Mouse (Mus musculus): ENCODE measurements around the gene Fam83d.

The Fam83d gene

GRCm38 (mm10) chr2:158745049-158745482 is 22.8 kb upstream of the Fam83d start:
- peak in 1 of 2 experiments; percentile 70 for DNase-seq (ENCODE audit: low spot score in 2 of 2)

DNA sequence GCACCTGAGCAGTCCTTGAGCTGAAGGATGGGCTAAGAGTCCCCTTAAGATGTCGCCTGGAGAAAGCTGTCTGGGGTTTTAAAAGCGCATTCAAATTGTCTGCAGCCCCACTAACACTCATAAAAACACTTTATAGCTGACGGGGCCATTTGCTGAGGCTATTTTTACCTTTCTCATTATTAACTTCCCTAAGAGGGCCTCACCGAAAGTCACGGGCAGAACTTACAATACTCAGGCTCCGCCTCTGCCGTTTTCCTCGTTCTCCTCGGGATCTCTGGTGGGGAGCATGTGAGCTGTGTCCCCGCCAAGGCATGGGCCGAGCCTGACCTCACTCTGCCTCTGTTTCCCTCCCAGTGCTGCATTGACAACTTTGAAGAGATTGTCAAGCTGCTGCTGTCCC is 21.7 kb upstream of the Fam83d start:
- DNase-seq (ENCODE audit: low spot score in 2 of 2): no peak

DNA sequence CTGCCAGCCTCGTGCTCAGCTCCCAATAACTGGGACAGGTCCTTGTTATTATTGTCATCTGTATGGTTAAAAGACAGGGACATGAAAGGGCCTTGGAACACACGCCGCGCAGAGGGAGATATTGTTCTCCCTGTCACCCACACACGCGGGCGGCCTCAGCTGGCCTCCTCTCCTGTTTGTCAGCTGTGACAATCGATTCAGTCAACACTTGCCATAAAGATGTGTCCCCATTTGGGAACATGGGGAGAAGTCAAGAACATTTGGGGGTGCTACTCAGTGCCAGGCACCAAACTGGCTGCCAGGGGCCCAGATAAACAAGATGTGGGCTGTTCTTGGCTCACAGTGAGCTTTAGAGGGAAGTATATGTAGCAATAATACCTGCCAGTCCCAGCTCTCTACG is 18.5 kb upstream of the Fam83d start:
- DNase-seq (ENCODE audit: low spot score in 2 of 2): no peak

GRCm38 (mm10) chr2:158760231-158760630 is 7.7 kb upstream of the Fam83d start:
- no peak for DNase-seq (ENCODE audit: low spot score in 2 of 2)

GRCm38 (mm10) chr2:158762339-158762738 is 5.6 kb upstream of the Fam83d start:
- no peak for DNase-seq (ENCODE audit: low spot score in 2 of 2)

DNA sequence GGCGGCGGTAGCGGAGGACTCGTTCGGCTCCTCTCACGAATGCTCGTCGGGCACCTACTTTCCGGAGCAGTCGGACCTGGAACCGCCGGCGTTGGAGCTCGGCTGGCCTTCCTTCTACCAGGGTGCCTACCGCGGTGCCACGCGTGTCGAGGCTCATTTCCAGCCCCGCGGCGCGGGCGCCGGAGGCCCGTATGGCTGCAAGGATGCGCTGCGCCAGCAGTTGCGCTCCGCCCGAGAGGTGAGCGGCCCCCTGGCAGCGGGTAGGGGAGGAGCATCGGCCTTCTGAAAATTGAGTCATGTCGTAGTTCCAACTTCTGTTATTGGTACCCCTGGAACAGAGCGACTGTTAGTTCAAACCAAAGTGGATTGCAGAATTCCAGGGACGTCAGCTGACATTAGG is 457 bp downstream of the Fam83d start:
- peak; percentile 63 to 67 for DNase-seq (ENCODE audit: low spot score in 2 of 2)

- DNase-seq (ENCODE audit: low spot score in 2 of 2): no peak
Measured at GRCm38 (mm10) chr2:158768771-158769170, 878 bp downstream of the Fam83d start.

- no peak for DNase-seq (ENCODE audit: low spot score in 2 of 2)
Measured at GRCm38 (mm10) chr2:158770126-158770757, 2.3 kb downstream of the Fam83d start.

GRCm38 (mm10) chr2:158771066-158771763 is 3.3 kb downstream of the Fam83d start:
- DNase-seq (ENCODE audit: low spot score in 2 of 2): peak in 1 of 2 experiments; percentile 26

- DNase-seq (ENCODE audit: low spot score in 2 of 2): no peak
Measured at GRCm38 (mm10) chr2:158772808-158773207, 4.9 kb downstream of the Fam83d start.

DNA sequence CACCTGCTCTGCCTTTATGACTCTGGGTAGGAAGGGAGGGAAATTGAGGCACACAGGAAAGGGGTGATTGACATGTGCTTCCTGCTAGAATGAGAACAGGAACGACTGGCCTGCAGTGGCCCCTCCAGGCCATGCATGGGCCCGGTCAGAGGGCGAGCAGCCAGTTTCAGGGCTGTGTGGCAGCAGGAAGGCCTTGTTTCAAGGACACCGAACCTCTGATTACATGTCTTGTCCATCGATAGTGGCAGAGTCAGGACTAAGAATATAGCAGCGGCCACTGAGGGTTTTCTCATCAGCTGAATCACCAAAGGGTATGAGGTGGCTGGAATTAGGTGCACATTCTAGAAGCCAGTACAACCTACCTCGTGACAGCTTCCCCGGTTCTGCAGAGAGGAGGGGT is 7.0 kb downstream of the Fam83d start:
- DNase-seq (ENCODE audit: low spot score in 2 of 2): no peak

- no peak for DNase-seq (ENCODE audit: low spot score in 2 of 2)
Measured at GRCm38 (mm10) chr2:158776716-158777115, 8.8 kb downstream of the Fam83d start.

GRCm38 (mm10) chr2:158777490-158777889 is 9.6 kb downstream of the Fam83d start:
- DNase-seq (ENCODE audit: low spot score in 2 of 2): no peak

- no peak for DNase-seq (ENCODE audit: low spot score in 2 of 2)
Measured at GRCm38 (mm10) chr2:158778349-158778748, 10.5 kb downstream of the Fam83d start.

DNA sequence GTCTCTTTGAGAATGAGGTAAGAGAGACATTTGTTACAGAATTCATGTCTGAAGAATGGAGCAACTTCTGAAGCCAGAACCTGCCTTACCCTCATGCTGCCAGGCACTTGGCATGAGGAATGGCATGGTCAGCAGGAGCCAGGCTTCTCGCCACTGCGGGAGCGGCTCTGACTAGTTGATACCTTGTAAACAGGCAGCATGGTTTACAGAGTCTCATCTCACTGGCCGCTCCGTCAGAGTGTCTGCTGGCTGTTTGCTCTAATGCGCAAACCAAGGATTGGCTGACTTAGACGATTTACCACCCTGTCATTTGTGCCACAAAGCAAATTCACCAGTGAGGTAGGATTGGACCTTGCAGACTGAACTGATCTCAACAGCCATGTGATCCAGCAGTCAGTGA is 13.2 kb downstream of the Fam83d start:
- no peak for DNase-seq (ENCODE audit: low spot score in 2 of 2)

DNA sequence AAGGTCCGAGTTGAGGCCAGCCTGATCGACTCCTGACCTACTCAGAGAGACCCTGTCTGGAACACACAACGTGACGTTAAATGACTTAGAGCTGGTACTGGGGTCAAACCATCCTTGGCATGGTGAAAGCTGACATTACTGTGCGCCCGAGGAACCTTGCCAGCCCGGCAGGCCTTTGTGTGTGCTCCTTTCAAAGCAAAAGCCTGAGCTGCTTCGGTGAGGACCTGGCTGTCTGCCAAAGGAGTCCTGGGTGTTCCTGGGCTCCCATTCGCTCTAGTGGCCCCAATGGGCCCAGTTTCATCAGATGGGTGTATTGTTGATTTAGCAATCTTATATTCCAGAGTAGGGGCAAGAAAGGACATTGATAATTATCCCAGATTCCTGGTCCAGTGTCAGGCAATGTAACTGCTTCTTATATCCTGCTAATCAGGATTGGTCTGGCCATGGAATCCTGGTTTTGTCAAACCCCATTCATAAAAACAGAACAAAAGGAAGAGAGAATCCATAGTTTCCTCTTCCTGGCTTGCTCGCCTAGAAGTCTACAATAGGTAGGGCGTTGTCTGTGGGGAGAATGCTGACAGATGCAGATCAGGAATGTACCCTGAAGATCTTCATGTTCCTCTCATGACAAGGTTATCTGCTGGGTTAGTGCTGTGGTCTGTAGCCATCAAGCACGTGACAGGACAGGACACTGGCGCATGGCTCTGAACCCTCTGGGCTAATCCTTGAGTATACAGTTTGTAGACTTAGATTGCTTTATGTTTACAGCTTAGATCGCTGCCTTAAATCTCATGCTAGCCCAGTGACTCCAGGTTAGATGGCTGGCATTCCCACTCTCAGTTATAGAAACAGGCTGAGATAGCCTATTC is 19.3 kb downstream of the Fam83d start:
- no peak for DNase-seq (ENCODE audit: low spot score in 2 of 2)

DNA sequence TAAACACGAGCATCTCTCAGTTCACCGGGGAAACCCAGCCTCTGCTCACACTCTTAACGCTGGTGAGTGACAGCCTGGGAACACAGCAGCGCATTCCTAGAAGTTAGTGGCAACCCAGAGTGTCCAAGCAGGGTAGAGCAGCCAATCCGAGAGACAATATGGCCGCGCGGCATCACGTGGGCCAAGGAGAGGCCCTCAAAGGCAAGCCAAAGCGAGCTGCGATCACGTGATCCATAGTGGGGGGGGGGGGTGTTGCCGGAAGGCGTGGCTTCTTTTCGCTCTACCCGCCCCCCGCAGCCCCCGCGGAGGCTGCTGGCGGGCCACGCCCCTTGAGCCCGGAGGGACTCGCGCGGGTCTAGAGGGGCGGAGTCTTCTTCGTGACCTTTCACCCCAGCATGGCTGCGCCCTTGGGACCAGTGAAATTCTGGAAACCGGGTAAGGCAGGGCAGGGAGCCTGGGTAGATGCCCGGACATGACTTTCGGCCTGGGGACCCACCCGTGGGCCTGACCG is 26.7 kb downstream of the Fam83d start, which contains the start of gene Dhx35:
Dhx35 (plus strand) TSS at position 314 of the 511 bp plus-strand sequence.
- peak; percentile 91 to 92 for DNase-seq (ENCODE audit: low spot score in 2 of 2)

DNA sequence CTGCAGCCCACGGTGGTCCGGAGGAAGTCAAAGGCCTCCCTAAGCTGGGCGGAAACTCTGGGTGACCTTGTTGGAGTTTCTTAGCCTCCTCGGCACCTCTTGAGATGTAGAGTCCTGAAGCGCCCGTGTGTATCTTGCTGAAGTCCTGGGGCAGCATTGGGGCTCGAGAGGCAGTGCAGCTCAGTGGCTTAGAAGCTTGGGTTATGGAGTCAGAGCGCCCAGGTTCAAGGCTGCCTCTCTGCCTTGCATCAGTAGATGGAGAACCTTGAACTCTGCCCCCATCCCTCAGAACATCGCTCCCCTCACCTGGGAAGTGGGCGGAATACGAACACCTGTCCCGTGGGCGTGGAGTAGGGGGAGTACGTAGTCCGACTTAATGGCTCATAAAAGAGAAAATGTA is 27.1 kb downstream of the Fam83d start:
- DNase-seq (ENCODE audit: low spot score in 2 of 2): no peak

DNA sequence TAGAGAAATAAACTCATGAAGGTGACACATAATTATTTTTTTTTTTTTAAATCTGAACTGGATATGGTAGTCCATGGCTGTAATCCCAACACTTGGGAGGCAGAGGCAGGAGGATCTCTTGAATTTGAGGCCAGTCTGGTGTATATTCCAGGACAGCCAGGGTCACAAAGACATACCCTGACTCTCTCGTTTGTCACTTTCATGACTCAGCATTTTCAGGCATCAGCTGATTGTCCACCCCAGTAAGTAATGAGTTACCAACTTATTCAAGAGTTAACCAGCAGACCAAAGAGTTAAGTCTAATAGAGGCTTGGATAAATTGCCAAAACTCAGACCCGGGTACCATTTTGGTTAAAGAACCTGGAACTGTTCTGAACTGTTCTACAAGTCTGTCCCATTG is 28.0 kb downstream of the Fam83d start:
- no peak for DNase-seq (ENCODE audit: low spot score in 2 of 2)

GRCm38 (mm10) chr2:158799328-158799727 is 31.4 kb downstream of the Fam83d start:
- no peak for DNase-seq (ENCODE audit: low spot score in 2 of 2)

GRCm38 (mm10) chr2:158800788-158801187 is 32.9 kb downstream of the Fam83d start:
- no peak for DNase-seq (ENCODE audit: low spot score in 2 of 2)

DNA sequence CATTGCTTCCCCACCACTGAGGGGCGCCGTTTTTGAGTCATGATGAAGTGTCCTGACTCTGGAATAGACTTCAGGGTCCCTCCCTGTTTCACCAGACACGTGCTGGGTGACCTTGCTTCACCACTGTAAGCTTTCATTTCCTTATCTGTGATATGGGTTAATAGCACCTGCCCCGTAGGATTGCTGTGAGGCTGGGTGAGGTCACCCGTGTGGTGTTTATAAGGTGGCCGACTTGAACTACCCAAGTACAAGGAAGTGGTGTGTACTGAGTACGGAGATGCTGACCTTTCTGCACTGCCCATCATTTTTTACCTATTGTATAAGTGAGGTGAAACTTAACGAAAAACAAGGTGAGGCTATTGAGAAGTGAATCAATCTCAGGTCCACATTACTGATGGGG is 35.7 kb downstream of the Fam83d start:
- no peak for DNase-seq (ENCODE audit: low spot score in 2 of 2)
